ENCODE assay signal across 17 mouse cellular contexts in genomic region chr2:129824254-129824653, GRCm38 (mm10).
"Had no signal": no experiment of that assay in that cellular context is flagged by ENCODE, and none has a peak within 500 bp of the region (broad histone marks: within the 10 kb centered on the region; RNA-seq: fewer than 3 reads in every experiment).

No protein-coding gene starts in this region.

- H3K27ac ChIP-seq: kidney, postnatal 0 days; layer of hippocampus, adult 2 months; limb, embryonic 12.5 days; liver, embryonic 13.5 days; lung, embryonic 15.5 days; macrophage; midbrain, embryonic 15.5 days; neural tube, embryonic 12.5 days had no signal

- H3K4me3 ChIP-seq: layer of hippocampus, adult 2 months; limb, embryonic 12.5 days; liver, embryonic 13.5 days; lung, embryonic 15.5 days; megakaryocyte, embryonic 14.5 days; midbrain, embryonic 15.5 days; neural tube, embryonic 12.5 days had no signal

- H3K4me1 ChIP-seq: limb, embryonic 12.5 days; midbrain, embryonic 15.5 days had no signal

- DNase-seq: liver; liver, embryonic 13.5 days; liver, postnatal 0 days; lung, postnatal 14 days; retina, postnatal 1 day; right cerebral cortex, postnatal 4 days; spleen, adult 18-20 months; thymus, adult 2 months; thymus, postnatal 25 days had no signal

- H3K27me3 ChIP-seq: limb, embryonic 12.5 days; liver, embryonic 13.5 days; lung, embryonic 15.5 days; megakaryocyte, embryonic 14.5 days; midbrain, embryonic 15.5 days; neural tube, embryonic 12.5 days had no signal

- H3K9me3 ChIP-seq: limb, embryonic 12.5 days; liver, embryonic 13.5 days; lung, embryonic 15.5 days; megakaryocyte, embryonic 14.5 days; midbrain, embryonic 15.5 days; neural tube, embryonic 12.5 days had no signal
